Mouse (Mus musculus) embryonic fibroblast, embryonic 13.5 days (primary cell): ENCODE measurements at regions not wholly inside any gene's neighbourhood (a gene's known extent, or its start where the extent isn't known, plus 50 kb on each side); places are given as distances from the start of the nearest gene placed in this dataset.
"Not testable (repeated sequence)": the region's sequence is repeated elsewhere in the genome, so short reads cannot be mapped to it uniquely, and the experiment has no call there.

Experiments used
- H3K27ac ChIP-seq: 2 replicates; pipeline ENCODE4 v1.5.1; 2012; ENCODE audit warnings: low read length, control low read depth, inconsistent platforms; ENCODE audit not compliant: insufficient read depth
- H3K4me1 ChIP-seq: 2 replicates; pipeline ENCODE4 v1.6.1; 2011; ENCODE audit warnings: low read length; ENCODE audit not compliant: control insufficient read depth, insufficient read depth
- H3K4me3 ChIP-seq: 2 replicates; pipeline ENCODE4 v1.5.1; 2011; ENCODE audit warnings: mild to moderate bottlenecking, control low read depth, low read length; ENCODE audit not compliant: insufficient read depth
- CTCF ChIP-seq: IDR thresholded peaks from 2 replicates; pipeline ENCODE4 v1.5.1; 2011; ENCODE audit warnings: mild to moderate bottlenecking, control low read depth, low read length, moderate library complexity, borderline replicate concordance; ENCODE audit not compliant: insufficient read depth
- POLR2A ChIP-seq: IDR thresholded peaks from 2 replicates; pipeline ENCODE4 v1.6.1; 2011; ENCODE audit warnings: low read depth, mild to moderate bottlenecking, control low read depth, low read length, moderate library complexity

- Histone ChIP-seq H3K27ac (no peak overlapping the region), H3K4me3 (no peak overlapping the region), H3K4me1 (no peaks in the 10 kb centered on the region)
- TF ChIP-seq POLR2A (no peak), CTCF (no peak)
Observed at GRCm38 (mm10) chr7:64101679-64102078, 52.0 kb upstream of the Trpm1 start.

- Histone ChIP-seq H3K4me1 (no peaks in the 10 kb centered on the region), H3K4me3 (no peak overlapping the region), H3K27ac (no peak overlapping the region)
- TF ChIP-seq POLR2A (no peak), CTCF (no peak)
Observed at GRCm38 (mm10) chr7:64099606-64100005, 54.0 kb upstream of the Trpm1 start.

GRCm38 (mm10) chr7:64090067-64090466 lies 63.6 kb upstream of the Trpm1 start:
- Histone ChIP-seq H3K27ac (no peak overlapping the region), H3K4me3 (no peak overlapping the region), H3K4me1 (no peaks in the 10 kb centered on the region)
- TF ChIP-seq CTCF (no peak), POLR2A (no peak)

GRCm38 (mm10) chr7:64089034-64089433 lies 64.6 kb upstream of the Trpm1 start:
- no peak for TF ChIP-seq CTCF
- H3K4me1 ChIP-seq, result no peaks in the 10 kb centered on the region
- H3K4me3 ChIP-seq, result no peak overlapping the region
- H3K27ac ChIP-seq, result no peak overlapping the region

- not testable (repeated sequence) for H3K4me3 ChIP-seq, H3K4me1 ChIP-seq, H3K27ac ChIP-seq
Observed at GRCm38 (mm10) chr7:64083978-64084377, 69.7 kb upstream of the Trpm1 start.

GRCm38 (mm10) chr7:64082651-64083050 lies 71.0 kb upstream of the Trpm1 start:
- H3K4me3 ChIP-seq, result no peak overlapping the region
- TF ChIP-seq POLR2A (no peak), CTCF (no peak)
- no peak overlapping the region for H3K27ac ChIP-seq
- no peaks in the 10 kb centered on the region for H3K4me1 ChIP-seq

- no peaks in the 10 kb centered on the region for H3K4me1 ChIP-seq
- no peak overlapping the region for H3K27ac ChIP-seq
- H3K4me3 ChIP-seq, result no peak overlapping the region
- TF ChIP-seq POLR2A (no peak), CTCF (no peak)
Observed at GRCm38 (mm10) chr7:64082201-64082600, 71.4 kb upstream of the Trpm1 start.

GRCm38 (mm10) chr7:64081618-64082017 lies 72.0 kb upstream of the Trpm1 start:
- no peak overlapping the region for H3K27ac ChIP-seq
- no peaks in the 10 kb centered on the region for H3K4me1 ChIP-seq
- TF ChIP-seq POLR2A (no peak), CTCF (no peak)
- H3K4me3 ChIP-seq, result no peak overlapping the region

DNA sequence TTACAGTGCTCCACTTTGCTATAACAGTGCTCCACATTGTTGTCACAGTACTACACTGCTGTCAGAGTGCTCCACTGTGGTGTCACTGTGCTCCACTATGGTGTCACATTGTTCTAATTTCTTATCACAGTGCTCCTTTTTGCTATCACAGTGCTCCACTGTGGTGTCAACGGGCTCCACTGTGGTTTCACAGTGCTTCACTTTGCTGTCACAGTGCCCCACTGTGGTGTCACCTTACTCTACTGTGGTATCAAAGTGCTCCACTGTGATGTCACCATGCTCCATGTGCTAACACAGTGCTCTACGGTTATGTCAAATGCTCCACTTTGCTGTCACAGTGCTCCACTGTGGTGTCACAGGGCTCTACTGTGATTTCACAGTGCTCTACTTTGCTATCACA lies 72.6 kb upstream of the Trpm1 start:
- Histone ChIP-seq H3K4me1 (no peaks in the 10 kb centered on the region), H3K4me3 (no peak overlapping the region), H3K27ac (no peak overlapping the region)
- TF ChIP-seq POLR2A, result no peak
- no peak for TF ChIP-seq CTCF

GRCm38 (mm10) chr7:64079301-64079700 lies 74.3 kb upstream of the Trpm1 start:
- Histone ChIP-seq H3K4me3 (no peak overlapping the region), H3K27ac (no peak overlapping the region), H3K4me1 (no peaks in the 10 kb centered on the region)
- TF ChIP-seq POLR2A (no peak), CTCF (no peak)

GRCm38 (mm10) chr7:64078646-64079045 lies 75.0 kb upstream of the Trpm1 start:
- Histone ChIP-seq H3K4me3 (no peak overlapping the region), H3K4me1 (no peaks in the 10 kb centered on the region), H3K27ac (no peak overlapping the region)
- no peak for TF ChIP-seq CTCF
- no peak for TF ChIP-seq POLR2A

DNA sequence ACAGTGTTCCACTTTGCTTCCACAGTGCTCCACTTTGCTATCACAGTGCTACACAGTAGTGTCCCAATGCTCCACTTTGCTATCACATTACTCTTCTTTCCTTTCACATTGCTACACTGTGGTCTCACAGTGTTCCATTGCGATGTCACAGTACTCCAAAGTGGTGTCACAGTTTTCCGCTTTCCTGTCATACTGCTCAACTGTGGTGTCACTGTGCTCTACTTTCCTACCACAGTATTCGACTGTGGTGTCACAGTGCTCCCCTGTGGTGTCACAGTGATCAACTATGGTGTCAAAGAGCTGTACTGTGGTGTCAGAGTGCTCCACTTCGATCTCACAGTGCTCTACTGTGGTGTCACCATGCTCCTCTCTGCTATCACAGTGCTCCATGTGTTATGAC lies 76.1 kb upstream of the Trpm1 start:
- no peak for TF ChIP-seq POLR2A
- no peak for TF ChIP-seq CTCF
- no peaks in the 10 kb centered on the region for H3K4me1 ChIP-seq
- no peak overlapping the region for H3K27ac ChIP-seq
- no peak overlapping the region for H3K4me3 ChIP-seq
